Mouse (Mus musculus): ENCODE results near the gene Gm49387.

Gm49387 gene

DNA sequence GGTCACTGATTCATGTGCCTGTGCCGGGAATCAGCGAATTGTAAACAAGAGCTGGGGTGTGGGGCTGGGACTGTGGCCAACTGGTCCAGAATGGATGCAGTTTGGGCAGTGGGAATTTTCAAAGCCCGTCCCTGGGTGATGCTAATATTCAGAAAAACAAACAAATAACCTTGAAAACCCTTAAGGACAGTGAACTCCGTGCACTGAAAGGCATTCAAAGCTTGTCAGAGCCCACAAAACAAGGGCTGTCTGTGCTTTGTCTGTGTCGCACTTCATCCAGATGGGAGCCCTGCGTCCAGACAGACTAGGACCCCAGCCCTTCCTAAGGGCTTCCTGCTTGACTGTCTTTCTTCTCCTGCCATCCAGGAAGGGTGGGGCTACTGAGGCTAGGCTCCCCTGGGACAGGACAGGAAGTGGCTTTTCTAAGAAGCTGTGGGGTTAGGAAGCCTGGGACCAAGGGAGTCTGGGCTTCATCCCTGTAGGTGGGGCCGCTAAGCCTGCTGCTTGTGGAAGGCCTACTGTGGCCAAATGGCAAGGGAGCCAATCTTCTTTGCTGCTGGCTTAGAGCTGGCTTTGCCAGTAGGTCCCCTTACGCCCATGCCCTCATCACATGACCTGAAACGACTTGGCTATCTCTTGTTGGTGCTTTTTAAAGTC, 22.0 kb upstream of the Gm49387 start:
- DNase-seq (ENCODE audit: low spot score in 2 of 2), result peak in 1 of 2 experiments; percentile 66

DNA sequence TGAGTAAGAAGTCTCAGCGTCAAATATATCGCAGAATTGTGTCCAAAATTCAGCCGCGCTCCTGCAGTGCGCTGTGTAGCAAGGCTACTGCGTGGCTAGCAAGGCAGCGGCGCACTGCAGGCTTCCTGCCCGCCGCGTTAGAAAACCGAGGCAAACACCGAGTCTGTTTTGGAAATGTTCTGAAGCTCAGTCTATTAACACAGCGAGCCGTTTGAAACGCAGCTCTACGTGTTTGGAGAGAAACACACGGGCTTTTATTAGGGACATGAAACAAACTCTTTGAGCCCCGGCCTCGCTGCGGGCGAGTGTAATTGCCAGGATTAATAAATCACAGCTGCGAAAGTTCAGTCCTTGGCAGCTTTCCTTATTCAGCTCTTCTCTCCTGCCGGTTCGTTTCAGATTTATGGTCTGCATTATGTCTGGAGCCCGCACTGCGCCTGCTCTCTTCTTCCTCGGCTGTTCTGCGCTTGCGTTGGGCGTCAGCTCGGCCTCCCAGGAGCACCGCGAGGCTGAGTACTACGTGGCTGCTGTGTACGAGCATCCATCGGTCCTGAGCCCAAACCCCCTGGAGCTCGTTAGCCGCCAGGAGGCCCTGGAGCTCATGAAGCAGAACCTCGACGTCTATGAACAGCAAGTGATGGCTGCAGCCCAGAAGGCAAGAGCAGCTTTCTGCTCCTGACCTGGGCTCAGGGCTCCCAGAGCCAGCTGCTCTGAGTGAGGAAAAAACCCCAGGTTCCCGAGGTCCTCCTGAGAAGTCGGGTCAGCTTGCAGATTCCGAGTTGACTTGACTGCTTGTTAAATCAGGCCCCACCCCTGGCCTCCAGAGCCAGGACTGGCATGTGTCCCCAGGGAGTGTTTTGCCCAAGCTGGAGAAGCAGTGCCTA, 21.2 kb upstream of the Gm49387 start:
- peak; percentile 56 to 78 for DNase-seq (ENCODE audit: low spot score in 2 of 2)

DNA sequence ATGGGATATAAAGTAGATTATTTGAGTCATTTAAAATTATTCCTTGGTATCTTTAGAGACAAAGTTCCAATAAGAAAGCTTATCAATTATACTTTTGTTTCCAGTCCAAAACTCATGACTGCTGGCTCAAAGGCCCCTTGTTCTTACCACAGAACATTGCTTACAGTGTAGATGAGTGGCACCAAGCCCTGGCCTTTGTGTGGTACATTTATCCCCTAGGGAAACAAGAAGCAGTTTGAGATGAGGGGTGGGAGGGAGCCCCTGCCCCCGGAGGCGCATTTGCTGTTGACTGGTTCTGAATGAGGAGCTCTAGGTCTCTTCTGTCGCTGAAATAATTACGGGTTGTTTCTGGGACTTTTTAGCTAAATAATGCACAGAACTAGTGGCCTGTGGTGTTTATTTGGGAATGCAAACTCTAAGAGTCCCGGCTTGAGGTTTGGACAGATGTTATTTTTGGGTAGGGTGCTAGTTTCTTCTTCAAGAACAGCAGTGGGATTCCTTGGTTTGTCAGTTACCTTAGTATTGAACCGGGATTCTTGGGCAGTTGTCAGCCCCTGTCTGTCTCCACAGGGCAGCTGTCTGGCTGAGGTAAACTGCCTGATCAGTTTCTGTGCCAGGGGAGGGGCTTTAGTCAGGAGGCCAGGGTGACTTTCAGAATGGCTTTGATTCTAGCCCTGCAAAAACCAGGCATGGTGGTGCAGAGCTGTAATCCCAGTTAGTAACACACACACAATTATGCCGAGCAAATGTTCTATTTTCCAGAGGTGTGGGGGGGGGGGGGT, 19.8 kb upstream of the Gm49387 start:
- no peak for DNase-seq (ENCODE audit: low spot score in 2 of 2)

DNA sequence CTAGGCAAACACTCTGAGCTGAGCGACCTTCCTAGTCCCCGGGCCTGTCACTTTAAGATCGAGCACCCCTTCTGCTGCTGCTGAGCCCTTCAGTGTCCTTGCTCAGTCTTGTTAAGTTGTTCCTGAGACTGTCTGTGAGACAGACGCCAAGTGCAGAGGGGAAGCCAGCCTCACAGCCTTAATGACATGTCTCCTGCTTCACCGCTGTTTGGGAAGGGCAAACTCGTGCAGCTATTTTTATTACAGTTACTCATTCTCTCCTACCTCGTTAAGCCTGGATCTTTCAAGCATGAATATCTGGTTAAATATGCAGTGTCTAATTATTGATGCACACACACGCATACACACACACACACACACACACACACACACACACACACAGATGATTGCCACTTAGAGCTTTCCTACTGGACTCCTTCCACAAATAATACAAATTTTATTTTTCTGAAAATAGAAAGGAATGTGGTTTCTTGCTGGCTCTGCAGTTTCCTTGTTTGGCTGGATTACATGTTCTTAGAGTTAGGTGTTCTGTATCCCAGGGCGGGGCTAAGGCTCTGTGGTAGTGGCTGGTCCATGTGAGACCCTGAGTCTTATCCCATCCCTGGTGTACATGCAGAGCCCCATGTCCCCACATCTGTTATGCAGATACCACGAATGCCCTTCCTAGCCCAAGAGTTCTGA, 19.0 kb upstream of the Gm49387 start:
- DNase-seq (ENCODE audit: low spot score in 2 of 2), result no peak

DNA sequence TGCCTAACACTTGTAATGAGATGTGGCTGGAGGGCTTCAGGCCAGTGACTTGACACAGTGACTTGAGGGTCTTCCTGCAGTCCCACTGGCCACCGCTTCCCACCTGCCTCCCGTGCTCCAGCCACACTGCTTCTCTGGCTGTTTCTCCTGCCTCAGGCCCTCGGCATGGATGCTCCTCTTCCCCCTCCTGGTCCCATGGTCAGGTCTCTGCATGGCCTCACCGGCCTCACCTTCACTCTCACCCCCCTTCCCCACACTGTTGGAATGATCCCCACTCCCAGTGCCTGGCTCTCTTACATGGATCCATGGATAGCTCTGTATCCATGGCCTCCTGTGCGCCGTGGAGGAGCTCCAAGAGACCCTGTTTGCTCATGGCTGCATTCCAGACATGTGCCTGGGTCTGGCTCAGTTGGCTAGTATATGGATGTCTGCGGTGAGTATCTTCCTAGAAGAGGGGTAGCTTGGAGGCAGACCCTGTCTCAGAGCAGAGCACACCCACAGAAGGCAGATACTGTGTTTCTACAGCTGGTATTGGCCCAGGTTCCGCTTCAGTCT, 17.5 kb upstream of the Gm49387 start:
- peak in 1 of 2 experiments; percentile 58 for DNase-seq (ENCODE audit: low spot score in 2 of 2)

DNA sequence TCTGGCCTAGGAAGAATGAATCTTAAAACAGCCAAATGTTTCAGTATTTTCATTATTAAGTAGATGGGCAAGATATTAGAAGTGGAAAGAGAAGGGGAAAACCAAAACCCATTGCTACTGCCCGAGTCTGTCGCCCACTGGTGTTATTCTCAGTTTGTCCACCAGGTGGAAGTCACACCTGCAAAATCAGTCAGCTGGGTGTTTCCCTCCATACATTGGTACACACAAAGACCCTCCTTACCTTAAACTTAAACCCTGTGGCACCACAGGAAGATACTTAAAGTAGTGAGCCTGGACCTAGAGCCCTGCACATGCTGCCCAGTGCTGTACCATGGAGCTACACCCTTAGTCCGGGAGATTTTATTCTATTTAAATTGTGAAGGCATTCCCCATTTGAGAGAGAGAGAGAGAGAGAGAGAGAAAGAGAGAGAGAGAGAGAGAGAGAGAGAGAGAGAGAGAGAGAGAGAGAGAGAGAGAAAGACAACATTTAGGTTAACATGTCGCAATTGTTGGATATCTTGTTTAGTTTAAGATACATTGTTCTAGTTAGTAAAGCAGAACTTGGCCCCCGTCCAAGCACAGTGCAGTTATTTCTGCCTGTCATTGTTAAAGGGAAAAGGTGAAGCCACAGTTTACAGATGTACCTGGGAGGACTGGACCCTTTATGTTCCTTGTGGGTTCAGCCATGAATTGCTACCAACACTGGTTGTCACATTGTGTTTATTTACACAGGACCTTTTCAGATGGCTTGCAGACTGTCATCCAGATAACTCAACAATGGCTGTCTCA, 16.4 kb upstream of the Gm49387 start:
- peak; percentile 72 to 89 for DNase-seq (ENCODE audit: low spot score in 2 of 2)

DNA sequence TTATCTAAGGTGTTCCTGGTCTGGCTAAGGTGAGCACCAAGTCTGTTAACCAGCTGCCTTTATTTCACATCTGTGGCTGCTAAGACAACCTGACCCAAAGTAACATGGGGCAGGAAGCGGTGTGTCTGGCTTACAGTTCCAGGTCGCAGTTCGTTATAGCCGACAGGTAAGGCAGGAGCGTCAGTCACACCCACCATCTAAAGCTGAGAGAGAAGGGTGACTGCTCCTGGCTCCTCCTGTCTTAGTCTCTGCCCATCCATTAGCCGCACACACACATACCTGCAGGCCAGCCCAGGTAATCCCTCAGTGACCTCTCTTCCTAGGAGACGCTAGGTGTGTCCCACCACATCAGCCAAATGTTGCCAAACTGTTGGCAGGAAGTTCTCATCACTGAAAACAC, 15.7 kb upstream of the Gm49387 start:
- DNase-seq (ENCODE audit: low spot score in 2 of 2), result peak in 1 of 2 experiments; percentile 55

DNA sequence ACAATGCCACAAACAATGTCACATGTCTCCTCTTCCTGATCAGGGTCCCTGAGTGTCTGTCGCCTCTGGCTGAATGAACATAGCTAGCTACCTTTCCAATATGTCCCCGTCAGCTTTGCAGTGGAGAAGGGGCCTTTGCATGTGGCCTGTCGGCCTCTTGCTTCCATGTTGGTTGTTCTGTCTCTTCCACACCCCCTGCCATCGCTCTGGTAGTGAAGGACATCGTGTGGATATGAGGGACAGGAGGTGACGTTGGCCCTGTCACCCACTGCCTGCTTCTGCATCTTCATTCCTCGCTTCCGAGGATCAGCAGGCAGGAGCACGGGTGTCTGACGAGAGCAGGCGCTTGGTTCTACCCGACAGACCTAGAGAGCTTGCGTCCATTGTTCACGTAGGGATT, 14.7 kb upstream of the Gm49387 start:
- peak in 1 of 2 experiments; percentile 53 for DNase-seq (ENCODE audit: low spot score in 2 of 2)

DNA sequence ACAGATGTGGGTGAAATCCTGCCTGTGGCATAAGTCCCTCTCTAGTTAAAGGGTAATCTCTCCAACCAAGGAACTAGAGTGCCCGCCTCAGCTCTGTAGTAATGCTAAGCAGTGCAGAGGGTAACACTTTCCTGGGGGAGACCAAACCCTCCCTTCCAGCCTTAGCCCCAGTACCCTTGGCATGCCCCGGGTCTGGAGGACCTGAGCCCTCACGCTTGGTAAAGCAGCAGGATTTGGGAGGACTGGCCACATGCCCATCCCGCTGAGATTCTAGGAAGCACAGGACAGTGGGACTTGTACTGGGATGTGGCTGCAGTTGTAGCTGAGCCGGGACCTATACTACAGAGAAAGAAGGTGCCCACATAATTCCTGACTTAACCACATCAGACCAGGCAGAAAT, 14.1 kb upstream of the Gm49387 start:
- DNase-seq (ENCODE audit: low spot score in 2 of 2), result no peak

DNA sequence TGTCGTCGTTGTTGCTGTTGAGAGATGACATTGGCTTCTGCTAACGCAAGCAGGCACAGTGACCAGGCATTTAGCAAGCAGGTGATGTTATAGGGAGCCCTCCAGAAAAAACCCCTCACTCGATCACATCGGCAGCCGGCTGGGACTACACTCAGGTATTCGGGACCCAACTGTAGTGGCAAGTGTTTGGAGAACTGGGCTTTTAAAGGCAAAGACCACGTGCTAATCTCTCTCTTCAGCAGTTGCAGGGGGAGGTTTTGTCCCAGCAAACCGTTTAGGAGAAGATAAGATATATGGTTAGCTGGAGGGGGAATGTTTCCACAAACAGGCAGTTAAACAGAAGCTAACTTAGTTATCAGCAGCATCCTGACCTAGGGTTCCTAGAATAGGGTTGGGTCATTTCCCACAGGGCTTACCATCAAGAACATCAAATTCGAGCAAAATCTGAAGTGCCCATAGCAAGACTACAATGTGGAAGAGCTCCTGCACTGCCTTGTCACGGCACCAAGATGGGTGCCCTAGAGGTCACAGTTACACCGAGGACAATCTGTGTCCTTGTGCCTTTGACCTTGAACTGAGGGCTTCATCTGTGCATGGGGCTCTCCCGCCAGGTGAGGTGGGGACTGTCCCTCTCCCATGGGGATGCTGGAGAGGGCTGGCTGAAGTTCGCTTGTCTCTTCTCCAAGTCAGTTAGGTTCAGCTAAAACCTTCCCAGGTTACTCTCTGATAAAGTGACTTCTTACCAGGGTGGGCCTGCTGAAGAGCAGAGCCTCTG, 12.6 kb upstream of the Gm49387 start:
- peak in 1 of 2 experiments; percentile 51 for DNase-seq (ENCODE audit: low spot score in 2 of 2)

DNA sequence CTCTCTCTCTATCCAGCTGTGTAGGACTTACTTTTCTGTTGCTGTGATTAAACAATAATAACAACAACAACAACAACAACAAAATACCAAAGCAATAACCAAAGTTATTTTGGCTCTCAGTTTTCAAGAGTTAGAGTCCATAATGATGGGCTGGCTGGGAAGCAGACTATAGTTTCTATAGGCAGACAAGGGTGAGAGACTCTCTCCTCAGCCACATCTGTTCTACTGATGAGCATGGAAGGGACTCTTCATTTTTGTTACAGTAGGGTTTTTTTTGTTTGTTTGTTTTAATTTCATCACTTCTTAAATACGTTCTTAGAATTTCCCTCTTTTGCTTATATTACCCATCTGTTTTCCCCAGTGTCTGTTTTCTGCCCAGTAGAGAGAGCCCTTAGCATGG, 11.9 kb upstream of the Gm49387 start:
- DNase-seq (ENCODE audit: low spot score in 2 of 2), result no peak

DNA sequence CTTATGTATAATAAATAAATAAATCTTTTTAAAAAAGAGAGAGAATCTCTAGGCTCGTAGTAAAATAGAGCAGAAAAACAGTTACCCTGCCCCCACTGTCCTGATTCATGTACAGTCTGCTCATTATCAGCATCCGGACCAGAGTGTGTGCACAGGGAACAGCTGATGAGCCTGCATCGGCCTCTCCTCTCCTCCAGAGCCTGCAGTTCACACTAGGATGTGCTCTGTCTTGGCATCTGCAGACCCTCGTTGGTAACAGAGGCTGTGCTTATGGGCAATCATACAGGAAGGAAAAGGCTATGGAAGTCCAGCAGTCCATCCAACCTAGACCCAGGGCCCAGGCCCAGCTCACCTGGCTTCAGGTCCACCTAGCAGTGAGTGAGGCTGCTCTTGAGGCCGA, 11.4 kb upstream of the Gm49387 start:
- no peak for DNase-seq (ENCODE audit: low spot score in 2 of 2)

DNA sequence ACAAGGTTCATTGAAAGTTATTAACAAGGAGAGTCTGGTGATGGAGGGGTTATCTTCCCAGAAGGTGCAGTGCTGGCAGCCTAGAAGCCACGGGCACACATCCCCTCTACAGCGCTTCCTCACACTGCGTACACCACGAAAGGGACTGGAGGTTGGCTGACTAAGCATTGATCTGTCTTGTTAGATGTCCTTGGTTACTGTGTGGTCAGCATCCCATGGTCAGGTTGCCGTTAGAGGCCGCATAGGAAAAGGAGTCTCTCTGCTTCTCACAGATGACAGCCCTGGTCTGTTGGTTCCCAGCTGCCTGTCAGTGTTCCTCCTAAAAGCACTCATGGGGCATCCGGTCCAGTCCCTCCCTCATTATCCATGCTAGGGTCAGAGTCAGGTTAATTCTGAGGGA, 10.5 kb upstream of the Gm49387 start:
- DNase-seq (ENCODE audit: low spot score in 2 of 2), result no peak

DNA sequence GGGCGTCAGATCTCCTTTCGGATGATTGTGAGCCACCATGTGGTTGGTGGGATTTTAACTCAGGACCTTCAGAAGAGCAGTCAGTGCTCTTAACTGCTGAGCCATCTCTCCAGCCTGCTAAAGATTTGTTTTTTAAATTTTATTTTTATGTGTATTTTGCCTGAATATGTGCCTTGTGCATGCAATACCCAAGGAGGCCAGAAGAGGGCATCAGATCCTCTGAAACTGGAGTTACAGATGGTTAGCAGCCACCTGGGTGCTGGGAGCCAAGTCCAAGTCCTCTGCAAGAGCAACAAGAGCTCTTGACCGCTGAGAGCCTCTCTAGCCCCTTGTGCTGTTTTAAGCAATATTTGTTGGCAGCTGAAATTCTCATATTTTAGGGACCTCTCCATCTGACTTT, 9.7 kb upstream of the Gm49387 start:
- DNase-seq (ENCODE audit: low spot score in 2 of 2), result no peak

DNA sequence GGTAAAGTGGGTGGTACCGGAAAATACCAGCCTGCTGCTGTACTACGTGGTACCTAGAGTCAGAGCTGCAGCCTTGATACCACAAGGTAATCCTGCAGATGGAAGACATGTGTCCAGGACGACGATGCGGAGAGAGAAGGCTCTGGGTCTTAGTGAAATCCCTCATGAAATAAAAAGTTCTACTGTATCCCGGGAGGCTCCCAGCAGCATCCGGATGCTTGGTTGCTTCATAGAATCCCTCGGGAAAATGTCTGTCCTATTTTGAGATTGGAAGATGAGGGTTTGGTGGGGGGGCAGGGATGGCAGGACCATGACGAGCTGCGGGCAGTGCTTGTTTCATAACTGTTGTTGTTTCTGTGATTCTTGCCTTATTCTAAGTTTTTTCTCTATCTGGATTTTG, 7.3 kb upstream of the Gm49387 start:
- DNase-seq (ENCODE audit: low spot score in 2 of 2), result no peak

DNA sequence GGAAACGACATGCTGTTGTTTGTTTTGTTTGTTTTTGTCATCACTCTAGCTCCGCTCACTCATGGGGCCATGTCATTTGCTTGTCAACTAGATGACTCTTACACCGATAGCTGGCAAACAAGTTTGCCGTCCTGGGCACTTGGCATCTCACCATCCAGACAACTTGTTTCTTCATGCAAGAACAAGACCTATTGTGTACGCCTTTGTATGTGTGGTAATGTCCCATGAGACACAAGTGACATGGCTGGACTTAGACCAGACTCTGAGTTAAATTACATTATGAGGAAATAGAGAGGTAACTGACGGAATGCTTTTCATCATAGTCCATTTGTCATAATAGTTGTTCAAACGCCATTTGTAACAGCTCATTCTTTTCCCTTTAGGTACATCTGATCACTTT, 5.2 kb upstream of the Gm49387 start:
- DNase-seq (ENCODE audit: low spot score in 2 of 2), result no peak

DNA sequence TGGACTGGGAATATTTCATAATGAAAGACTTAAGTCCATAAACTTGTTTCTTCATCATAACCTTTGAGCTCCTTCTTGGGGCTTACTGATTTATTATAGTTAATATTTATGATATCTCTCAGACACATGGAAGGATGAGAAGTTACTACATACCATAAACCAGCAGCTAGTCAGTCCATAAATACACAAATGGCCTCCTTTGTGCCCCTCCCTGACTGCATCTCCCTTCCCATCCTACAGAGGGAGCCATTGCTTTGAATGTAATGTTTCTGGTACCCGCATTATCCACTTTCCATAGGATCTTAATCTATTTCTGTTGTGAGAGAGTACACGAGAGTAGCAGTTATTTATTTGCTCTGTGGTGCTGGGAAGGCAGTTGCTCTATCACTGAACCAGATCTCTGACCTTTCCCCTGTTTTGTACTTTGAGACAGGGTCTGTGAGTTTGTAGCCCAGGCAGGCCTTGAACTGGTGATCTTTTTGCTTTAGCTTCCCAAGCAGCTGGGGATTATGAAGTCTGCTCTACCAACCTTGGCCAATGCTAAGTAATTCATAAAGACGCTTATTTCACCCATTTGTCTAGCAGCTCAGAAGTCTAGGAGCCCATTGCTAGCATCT, 4.4 kb upstream of the Gm49387 start:
- no peak for DNase-seq (ENCODE audit: low spot score in 2 of 2)

DNA sequence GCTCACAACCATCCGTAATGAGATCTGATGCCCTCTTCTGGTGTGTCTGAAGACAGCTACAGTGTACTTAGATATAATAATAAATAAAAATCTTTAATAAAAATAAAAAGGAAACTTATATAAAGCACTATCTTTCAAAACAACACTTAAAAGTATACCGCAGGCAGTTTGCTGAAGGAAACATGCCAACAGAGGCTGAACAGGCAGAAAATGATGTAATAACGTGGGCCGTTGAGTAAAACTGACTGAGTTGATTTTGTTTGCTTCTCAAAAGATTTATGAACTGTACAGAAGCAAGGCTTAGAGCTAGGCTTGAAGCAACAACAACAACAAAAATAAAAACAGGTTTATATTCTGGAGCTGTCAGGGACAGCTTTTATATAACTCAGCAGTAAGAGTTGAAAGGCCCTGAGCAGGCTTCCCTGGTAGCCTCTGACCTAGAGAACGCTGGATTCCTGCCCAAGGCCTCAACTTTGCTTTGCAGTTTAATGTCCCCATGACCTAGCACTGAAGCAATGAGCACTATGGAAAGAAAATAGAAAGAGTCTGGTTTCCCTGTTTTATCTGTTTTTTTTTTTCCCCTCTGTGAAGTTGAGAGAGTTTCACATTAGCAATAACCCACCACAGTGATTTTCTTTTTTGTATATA, 3.6 kb upstream of the Gm49387 start:
- no peak for DNase-seq (ENCODE audit: low spot score in 2 of 2)
